13 mouse cellular contexts compared by ENCODE assay signal in genomic region chr3:41444243-41444753, GRCm38 (mm10).
"Had no signal": no experiment of that assay in that cellular context is flagged by ENCODE, and none has a peak within 500 bp of the region (broad histone marks: within the 10 kb centered on the region; RNA-seq: fewer than 3 reads in every experiment).

No protein-coding gene starts in this region.

- H3K4me2 ChIP-seq: limb, embryonic 12.5 days; liver, embryonic 13.5 days; lung, embryonic 15.5 days; midbrain, embryonic 12.5 days had no signal

- H3K4me1 ChIP-seq: limb, embryonic 12.5 days; liver, embryonic 13.5 days; lung, embryonic 15.5 days; midbrain, embryonic 12.5 days had no signal

- H3K27ac ChIP-seq: limb, embryonic 12.5 days; liver, embryonic 13.5 days; lung, embryonic 15.5 days; midbrain, embryonic 12.5 days; stomach, postnatal 0 days had no signal

- H3K27me3 ChIP-seq: limb, embryonic 12.5 days; liver, embryonic 13.5 days; lung, embryonic 15.5 days; midbrain, embryonic 12.5 days had no signal

- ATAC-seq: liver, postnatal 0 days; midbrain, embryonic 16.5 days had no signal

- H3K9me3 ChIP-seq: liver, embryonic 13.5 days; lung, embryonic 15.5 days; midbrain, embryonic 12.5 days had no signal

- H3K9ac ChIP-seq: limb, embryonic 12.5 days; liver, embryonic 13.5 days; liver, postnatal 0 days; lung, embryonic 15.5 days; midbrain, embryonic 12.5 days had no signal

- H3K4me3 ChIP-seq: limb, embryonic 12.5 days; liver, embryonic 13.5 days; lung, embryonic 15.5 days; midbrain, embryonic 12.5 days had no signal

- DNase-seq: kidney, adult 8-10 months; kidney, postnatal 25 days; liver; liver, embryonic 13.5 days; liver, postnatal 0 days; lung, postnatal 14 days; thymus, adult 18-20 months; thymus, postnatal 25 days had no signal

- H3K36me3 ChIP-seq: limb, embryonic 12.5 days; liver, embryonic 13.5 days; lung, embryonic 15.5 days; midbrain, embryonic 12.5 days had no signal
